Mouse (Mus musculus): ENCODE data around the gene Stim1.

DNA sequence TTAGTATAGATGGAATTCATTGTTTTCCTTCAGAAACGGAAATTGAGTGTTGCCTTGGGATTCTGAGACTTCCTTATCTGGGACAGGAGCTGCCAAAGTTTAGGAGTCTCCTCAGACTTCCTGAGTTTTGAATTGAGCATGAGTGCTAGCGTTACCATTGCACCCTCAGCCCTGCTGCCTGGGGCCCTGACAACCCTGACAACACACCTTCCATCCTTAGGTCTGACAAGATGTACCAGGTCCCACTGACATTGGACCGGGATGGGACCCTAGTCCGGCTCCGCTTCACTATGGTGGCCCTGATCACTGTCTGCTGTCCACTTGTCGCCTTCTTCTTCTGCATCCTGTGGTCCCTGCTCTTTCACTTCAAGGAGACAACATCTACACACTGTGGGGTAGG, 41.6 kb upstream of the Stim1 start:
- TF ChIP-seq POLR2A (IDR thresholded peaks at IDR 0.05; ENCODE audit: insufficient read depth, low read depth, low read length) = no peak
- no peak for TF ChIP-seq CTCF (IDR thresholded peaks at IDR 0.05; ENCODE audit: insufficient read depth, low read depth, low read length)

All from olfactory bulb, adult 2 months (tissue).